Mouse (Mus musculus) limb, embryonic 14.5 days (tissue): Measurements from ENCODE around the gene Gm10295. TPM values are rescaled to one million over a fixed set of nuclear protein-coding genes. Genes with fewer than 3 reads are reported as not detected.

Source experiments
- ATAC-seq: fragments of 200-750 bp; cut with Nextera tagmentation; 2 replicates; pipeline ENCODE4 v1.8.0; 2017; ENCODE audit warnings: low read depth, moderate number of reproducible peaks, moderate TSS enrichment; ENCODE audit not compliant: low FRiP score
- DNase-seq: peaks from one replicate; pipeline ENCODE4 v3.0.0-alpha.2; 2015; ENCODE audit warnings: low spot score
- H3K27ac ChIP-seq: fragments of 300-500 bp; sonication (generic); replicated peaks from 2 replicates; pipeline ENCODE4 v1.5.1; 2014; ENCODE audit warnings: low read depth, mild to moderate bottlenecking, low read length, moderate library complexity, mixed read lengths
- H3K27me3 ChIP-seq: fragments of 300-500 bp; sonication (generic); 2 replicates; pipeline ENCODE4 v1.6.1; 2014; ENCODE audit warnings: low read length, mixed read lengths; ENCODE audit not compliant: control insufficient read depth, insufficient read depth
- H3K36me3 ChIP-seq: fragments of 300-500 bp; sonication (generic); 2 replicates; pipeline ENCODE4 v1.6.1; 2014; ENCODE audit warnings: mild to moderate bottlenecking, low read length, moderate library complexity, mixed read lengths; ENCODE audit not compliant: control insufficient read depth, insufficient read depth
- H3K4me1 ChIP-seq: fragments of 300-500 bp; sonication (generic); 2 replicates; pipeline ENCODE4 v1.6.1; 2014; ENCODE audit warnings: antibody characterized with exemption, low read length, mixed read lengths; ENCODE audit not compliant: control insufficient read depth, insufficient read depth
- H3K4me2 ChIP-seq: fragments of 300-500 bp; sonication (generic); replicated peaks from 2 replicates; pipeline ENCODE4 v1.6.1; 2014; ENCODE audit warnings: low read depth, mild to moderate bottlenecking, low read length, moderate library complexity; ENCODE audit not compliant: severe bottlenecking
- H3K4me3 ChIP-seq: fragments of 300-500 bp; sonication (generic); replicated peaks from 2 replicates; pipeline ENCODE4 v1.5.1; 2014; ENCODE audit warnings: low read length
- H3K9ac ChIP-seq: fragments of 300-500 bp; sonication (generic); 2 replicates; pipeline ENCODE4 v1.6.1; 2014; ENCODE audit warnings: mild to moderate bottlenecking, low read depth, low read length, moderate library complexity; ENCODE audit not compliant: severe bottlenecking
- H3K9me3 ChIP-seq: fragments of 300-500 bp; sonication (generic); 2 replicates; pipeline ENCODE4 v1.6.1; 2016; ENCODE audit warnings: low read length; ENCODE audit not compliant: control insufficient read depth
- POLR2A ChIP-seq: fragments of 200-500 bp; IDR thresholded peaks from 2 replicates; pipeline ENCODE4 v1.8.0; 2012; ENCODE audit warnings: inconsistent platforms, mild to moderate bottlenecking, moderate library complexity, borderline replicate concordance; ENCODE audit not compliant: insufficient read depth, insufficient read length; ENCODE audit errors: extremely low read depth
- WGBS: fragments of 180-500 bp; shearing (Covaris S2); extraction: QIAGEN DNeasy Blood & Tissue Kit; methylation state at CpG from one replicate; pipeline ENCODE4 v1.1.7; 2014; 5-methylcytosine and 5-hydroxymethylcytosine counted together
- polyA plus RNA-seq, 2 experiments: library from polyadenylated mRNA; depleted of rRNA in 1 of 2; stranded (reverse) in 1 of 2; unstranded in 1 of 2; fragments of >200 nt; fragmentation: Nextera tagmentation in 1 of 2; extraction: Ambion mirVana in 1 of 2; gene quantifications; 2 replicates each; pipeline versions ENCODE4 v1.2.1 to v1.2.3; 2012 to 2014

Gene Gm10295
- polyA plus RNA-seq, 2 experiments, result not detected

DNA sequence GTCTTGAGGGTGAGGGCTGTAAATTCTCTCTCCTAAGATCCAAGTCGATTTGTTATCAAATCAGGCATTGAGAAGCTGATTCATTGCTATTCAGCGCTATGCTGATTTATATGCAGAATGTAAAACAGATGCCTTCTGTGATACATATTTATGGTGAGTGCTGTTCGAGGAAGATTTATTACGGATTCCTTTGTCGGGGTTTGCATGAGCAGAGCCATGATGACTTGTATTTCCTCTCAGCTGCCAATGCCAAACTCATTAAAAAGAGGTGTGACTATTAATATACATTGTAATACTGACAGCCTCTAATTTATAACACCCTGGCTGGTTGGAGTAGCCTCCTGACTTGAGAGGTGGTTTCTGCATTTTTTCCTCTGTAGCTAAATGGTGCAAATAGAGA is 22.8 kb upstream of the Gm10295 start:
- 24% methylated on average over 5 of the region's 5 CpGs for WGBS
- no peak overlapping the region for H3K4me3 ChIP-seq
- no peak overlapping the region for H3K27ac ChIP-seq
- no peaks in the 10 kb centered on the region for H3K9me3 ChIP-seq
- no peaks in the 10 kb centered on the region for H3K27me3 ChIP-seq
- 0 out of 2 replicates have a peak, but pooled peaks cover 3% of the 10 kb centered on the region for H3K4me1 ChIP-seq
- no peak for TF ChIP-seq POLR2A
- H3K4me2 ChIP-seq, result no peak overlapping the region
- no peak for DNase-seq
- no peaks in the 10 kb centered on the region for H3K36me3 ChIP-seq
- no peak overlapping the region for H3K9ac ChIP-seq
- ATAC-seq, result no peak

DNA sequence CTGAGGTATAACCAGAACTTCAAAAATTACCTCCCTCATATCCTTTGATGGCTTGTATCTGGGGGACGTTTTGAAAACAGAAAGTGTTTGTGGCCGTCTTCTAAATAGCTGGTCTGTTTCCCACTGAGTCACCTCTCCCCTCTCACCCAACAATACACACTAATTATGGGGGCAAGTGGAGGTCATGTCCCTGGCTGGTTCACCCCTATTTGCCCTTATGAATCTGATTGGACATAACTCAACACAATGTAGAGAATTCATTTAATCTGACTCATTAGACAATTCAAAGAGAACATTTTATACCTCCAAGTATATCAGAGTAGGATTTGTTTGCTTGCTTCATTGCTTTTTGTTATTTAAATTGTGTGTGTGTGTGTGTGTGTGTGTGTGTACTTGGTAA is 20.6 kb upstream of the Gm10295 start:
- Histone ChIP-seq H3K9ac (no peak overlapping the region), H3K4me1 (0 out of 2 replicates have a peak, but pooled peaks cover 3% of the 10 kb centered on the region), H3K36me3 (no peaks in the 10 kb centered on the region), H3K27me3 (no peaks in the 10 kb centered on the region), H3K27ac (no peak overlapping the region), H3K9me3 (no peaks in the 10 kb centered on the region), H3K4me3 (no peak overlapping the region), H3K4me2 (no peak overlapping the region)
- DNase-seq (no peak), ATAC-seq (no peak)
- 33% methylated on average over 2 of the region's 2 CpGs for WGBS
- TF ChIP-seq POLR2A, result no peak

DNA sequence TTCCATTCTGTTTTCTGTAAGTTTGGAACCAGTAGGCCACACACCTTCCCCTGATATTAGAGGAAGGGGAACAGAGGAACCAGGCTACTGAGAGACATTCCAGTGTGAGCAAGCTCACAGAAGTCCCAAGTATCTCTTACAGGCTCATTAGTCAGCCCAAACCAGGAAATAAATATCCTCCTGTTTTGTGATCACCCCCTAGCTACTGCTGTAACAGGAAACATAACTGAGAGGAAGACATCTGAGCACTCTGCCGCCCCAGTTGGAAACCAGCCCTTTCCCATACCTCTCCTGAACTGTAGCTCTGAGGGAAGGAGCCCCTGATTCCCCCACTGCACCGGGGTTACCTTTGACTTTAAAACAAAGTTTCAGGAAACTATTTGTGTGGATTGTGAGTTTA is 19.5 kb upstream of the Gm10295 start:
- Histone ChIP-seq H3K27me3 (no peaks in the 10 kb centered on the region), H3K4me2 (no peak overlapping the region), H3K9me3 (no peaks in the 10 kb centered on the region), H3K9ac (no peak overlapping the region), H3K4me1 (0 out of 2 replicates have a peak, but pooled peaks cover 3% of the 10 kb centered on the region), H3K27ac (no peak overlapping the region), H3K36me3 (no peaks in the 10 kb centered on the region), H3K4me3 (no peak overlapping the region)
- no peak for DNase-seq
- 53% methylated on average over 2 of the region's 2 CpGs for WGBS
- no peak for TF ChIP-seq POLR2A
- ATAC-seq, result no peak

DNA sequence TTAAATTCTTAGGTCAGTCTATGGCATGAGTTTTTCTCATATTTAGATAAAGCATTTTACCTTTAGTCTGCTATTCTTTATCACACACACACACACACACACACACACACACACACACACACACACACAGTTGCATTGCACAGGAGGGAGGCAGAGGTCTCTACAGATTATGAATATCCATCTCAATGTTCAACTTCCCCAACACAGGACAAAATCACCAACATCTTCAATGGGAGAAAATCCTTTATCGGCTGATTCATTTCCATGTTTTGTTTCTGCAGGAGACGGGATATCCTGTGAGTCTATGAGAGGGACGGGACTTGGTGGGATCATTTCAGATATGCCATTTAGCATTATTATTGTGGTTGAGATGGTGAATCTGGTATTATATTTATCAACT is 18.8 kb upstream of the Gm10295 start:
- H3K4me3 ChIP-seq, result no peak overlapping the region
- H3K4me1 ChIP-seq, result 0 out of 2 replicates have a peak, but pooled peaks cover 3% of the 10 kb centered on the region
- no peaks in the 10 kb centered on the region for H3K9me3 ChIP-seq
- H3K4me2 ChIP-seq, result no peak overlapping the region
- no peak overlapping the region for H3K27ac ChIP-seq
- DNase-seq (no peak), ATAC-seq (no peak)
- TF ChIP-seq POLR2A, result no peak
- H3K36me3 ChIP-seq, result no peaks in the 10 kb centered on the region
- WGBS, result 85% methylated on average over 3 of the region's 3 CpGs
- no peak overlapping the region for H3K9ac ChIP-seq
- no peaks in the 10 kb centered on the region for H3K27me3 ChIP-seq

DNA sequence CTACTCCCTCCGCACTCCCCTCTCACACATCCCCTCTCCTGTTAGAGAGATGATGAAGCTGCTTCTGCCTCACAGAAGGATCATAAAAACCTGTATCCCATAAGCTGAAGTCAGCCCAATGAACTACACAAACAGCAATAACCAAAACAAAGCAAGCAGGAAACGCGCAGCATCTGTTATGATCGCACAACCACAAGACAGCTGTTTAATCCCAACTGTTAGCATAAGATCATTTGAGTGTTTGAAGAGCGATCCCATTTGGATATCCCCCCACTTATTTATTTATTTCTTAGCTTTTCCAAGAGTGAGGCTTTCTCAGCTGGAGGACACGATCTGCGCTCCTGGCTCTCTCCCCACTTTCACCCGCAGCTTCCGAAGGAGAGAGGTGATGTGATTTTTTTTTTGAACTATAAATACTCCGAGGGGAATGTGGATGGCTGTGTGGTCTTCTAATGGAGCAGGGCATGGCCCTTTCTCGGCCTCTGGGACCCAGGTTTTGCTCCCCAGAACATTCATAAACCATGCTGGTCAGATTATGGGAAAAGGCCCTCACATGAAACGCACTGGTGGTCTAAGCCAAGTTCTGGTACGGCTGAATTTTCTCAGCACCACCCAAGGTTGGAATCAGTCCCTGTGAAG is 17.4 kb upstream of the Gm10295 start:
- H3K4me3 ChIP-seq, result no peak overlapping the region
- DNase-seq (peak; percentile 33), ATAC-seq (peak; percentile 34; the same call in 1 of the 2 replicates)
- H3K4me1 ChIP-seq, result no peaks in the 10 kb centered on the region
- no peak overlapping the region for H3K4me2 ChIP-seq
- H3K27me3 ChIP-seq, result no peaks in the 10 kb centered on the region
- H3K9ac ChIP-seq, result no peak overlapping the region
- WGBS, result 73% methylated on average over 13 of the region's 13 CpGs
- TF ChIP-seq POLR2A, result no peak
- no peaks in the 10 kb centered on the region for H3K36me3 ChIP-seq
- H3K27ac ChIP-seq, result no peak overlapping the region
- H3K9me3 ChIP-seq, result no peaks in the 10 kb centered on the region
